Mouse (Mus musculus): Measurements from ENCODE around the gene Git2. TPM values are rescaled to one million over a fixed set of nuclear protein-coding genes. Genes with fewer than 3 reads are reported as not detected.
A peak's percentile ranks its signal among the peaks of the same experiment; 100 is the strongest.

Git2 gene
- polyA plus RNA-seq, 1 experiment from 2014 or later = 46.1 TPM

GRCm38 (mm10) chr5:114718483-114718882 lies 56.8 kb downstream of the Git2 start:
- DNase-seq (ENCODE audit: low spot score) (no peak), ATAC-seq (replicated peaks; ENCODE audit: low FRiP score) (no peak)
- Histone ChIP-seq H3K27me3 (replicated peaks; ENCODE audit: control insufficient read depth, insufficient read depth, low read length) (no peaks in the 10 kb centered on the region), H3K9ac (ENCODE audit: low read depth, low read length) (no peak overlapping the region), H3K4me1 (replicated peaks; ENCODE audit: control insufficient read depth, insufficient read depth, low read length) (no peaks in the 10 kb centered on the region), H3K4me2 (no peak overlapping the region), H3K4me3 (ENCODE audit: low read depth, low read length) (no peak overlapping the region), H3K9me3 (ENCODE audit: control insufficient read depth, low read length) (no peaks in the 10 kb centered on the region), H3K36me3 (ENCODE audit: control insufficient read depth, insufficient read depth, low read length) (peaks cover 33% of the 10 kb centered on the region), H3K27ac (ENCODE audit: low read depth, low read length) (no peak overlapping the region)
- 91% methylated on average over 13 of the region's 13 CpGs for WGBS

- no peaks in the 10 kb centered on the region for H3K27me3 ChIP-seq (replicated peaks; ENCODE audit: control insufficient read depth, insufficient read depth, low read length)
- no peak overlapping the region for H3K9ac ChIP-seq (ENCODE audit: low read depth, low read length)
- no peak overlapping the region for H3K27ac ChIP-seq (ENCODE audit: low read depth, low read length)
- WGBS = 91% methylated on average over 8 of the region's 8 CpGs
- ATAC-seq (replicated peaks; ENCODE audit: low FRiP score) (no peak), DNase-seq (ENCODE audit: low spot score) (no peak)
- no peaks in the 10 kb centered on the region for H3K9me3 ChIP-seq (ENCODE audit: control insufficient read depth, low read length)
- H3K36me3 ChIP-seq (ENCODE audit: control insufficient read depth, insufficient read depth, low read length) = peaks cover 35% of the 10 kb centered on the region
- H3K4me3 ChIP-seq (ENCODE audit: low read depth, low read length) = no peak overlapping the region
- no peak overlapping the region for H3K4me2 ChIP-seq
- H3K4me1 ChIP-seq (replicated peaks; ENCODE audit: control insufficient read depth, insufficient read depth, low read length) = no peaks in the 10 kb centered on the region
Observed at GRCm38 (mm10) chr5:114717937-114718336, 57.4 kb downstream of the Git2 start.

GRCm38 (mm10) chr5:114717292-114717691 lies 58.0 kb downstream of the Git2 start:
- 89% methylated on average over 12 of the region's 12 CpGs for WGBS
- DNase-seq (ENCODE audit: low spot score) (no peak), ATAC-seq (replicated peaks; ENCODE audit: low FRiP score) (no peak)
- Histone ChIP-seq H3K4me2 (no peak overlapping the region), H3K27me3 (replicated peaks; ENCODE audit: control insufficient read depth, insufficient read depth, low read length) (no peaks in the 10 kb centered on the region), H3K9ac (ENCODE audit: low read depth, low read length) (no peak overlapping the region), H3K36me3 (ENCODE audit: control insufficient read depth, insufficient read depth, low read length) (peaks cover 35% of the 10 kb centered on the region), H3K9me3 (ENCODE audit: control insufficient read depth, low read length) (no peaks in the 10 kb centered on the region), H3K27ac (ENCODE audit: low read depth, low read length) (no peak overlapping the region), H3K4me3 (ENCODE audit: low read depth, low read length) (no peak overlapping the region), H3K4me1 (replicated peaks; ENCODE audit: control insufficient read depth, insufficient read depth, low read length) (no peaks in the 10 kb centered on the region)

GRCm38 (mm10) chr5:114714551-114714950 lies 60.8 kb downstream of the Git2 start:
- no peak for ATAC-seq (replicated peaks; ENCODE audit: low FRiP score)

GRCm38 (mm10) chr5:114709357-114709756 lies 66.0 kb downstream of the Git2 start:
- no peak overlapping the region for H3K27ac ChIP-seq (ENCODE audit: low read depth, low read length)
- H3K4me3 ChIP-seq (ENCODE audit: low read depth, low read length) = peak overlapping the region; percentile 0; the same call in 1 of the 2 replicates
- H3K4me1 ChIP-seq (replicated peaks; ENCODE audit: control insufficient read depth, insufficient read depth, low read length) = peaks cover 6% of the 10 kb centered on the region
- H3K36me3 ChIP-seq (ENCODE audit: control insufficient read depth, insufficient read depth, low read length) = peaks cover 14% of the 10 kb centered on the region
- H3K9me3 ChIP-seq (ENCODE audit: control insufficient read depth, low read length) = no peaks in the 10 kb centered on the region
- 60% methylated on average over 21 of the region's 21 CpGs for WGBS
- peak overlapping the region; percentile 35 for H3K4me2 ChIP-seq
- no peak overlapping the region for H3K9ac ChIP-seq (ENCODE audit: low read depth, low read length)
- ATAC-seq (replicated peaks; ENCODE audit: low FRiP score) (no peak), DNase-seq (ENCODE audit: low spot score) (no peak)
- H3K27me3 ChIP-seq (replicated peaks; ENCODE audit: control insufficient read depth, insufficient read depth, low read length) = no peaks in the 10 kb centered on the region

More at GRCm38 (mm10) chr5:114714551-114714950, 60.8 kb downstream of the Git2 start:
- Histone ChIP-seq H3K4me1 (replicated peaks; ENCODE audit: control insufficient read depth, insufficient read depth, low read length) (no peaks in the 10 kb centered on the region), H3K36me3 (ENCODE audit: control insufficient read depth, insufficient read depth, low read length) (peaks cover 30% of the 10 kb centered on the region), H3K27ac (ENCODE audit: low read depth, low read length) (no peak overlapping the region), H3K4me2 (no peak overlapping the region), H3K9me3 (ENCODE audit: control insufficient read depth, low read length) (no peaks in the 10 kb centered on the region), H3K4me3 (ENCODE audit: low read depth, low read length) (no peak overlapping the region), H3K9ac (ENCODE audit: low read depth, low read length) (no peak overlapping the region), H3K27me3 (replicated peaks; ENCODE audit: control insufficient read depth, insufficient read depth, low read length) (no peaks in the 10 kb centered on the region)
- 96% methylated on average over 18 of the region's 18 CpGs for WGBS
- no peak for DNase-seq (ENCODE audit: low spot score)

GRCm38 (mm10) chr5:114708491-114708890 lies 66.8 kb downstream of the Git2 start:
- Histone ChIP-seq H3K4me1 (replicated peaks; ENCODE audit: control insufficient read depth, insufficient read depth, low read length) (peaks cover 6% of the 10 kb centered on the region), H3K9ac (ENCODE audit: low read depth, low read length) (peak overlapping the region; percentile 65), H3K36me3 (ENCODE audit: control insufficient read depth, insufficient read depth, low read length) (peaks cover 6% of the 10 kb centered on the region), H3K27ac (ENCODE audit: low read depth, low read length) (no peak overlapping the region), H3K4me2 (peak overlapping the region; percentile 69), H3K4me3 (ENCODE audit: low read depth, low read length) (peak overlapping the region; percentile 70), H3K27me3 (replicated peaks; ENCODE audit: control insufficient read depth, insufficient read depth, low read length) (no peaks in the 10 kb centered on the region), H3K9me3 (ENCODE audit: control insufficient read depth, low read length) (no peaks in the 10 kb centered on the region)
- 43% methylated on average over 15 of the region's 15 CpGs for WGBS
- ATAC-seq (replicated peaks; ENCODE audit: low FRiP score) (no peak), DNase-seq (ENCODE audit: low spot score) (no peak)

GRCm38 (mm10) chr5:114707265-114708068 lies 67.8 kb downstream of the Git2 start, which contains the start of gene Tchp:
Gene Tchp (plus strand): TSS chr5:114707760.
- Histone ChIP-seq H3K27ac (ENCODE audit: low read depth, low read length) (0 out of 2 replicates have a peak within 1 kb of the TSS, but pooled peaks have one; percentile 32), H3K4me2 (peak within 1 kb of the TSS; percentile 69), H3K4me3 (ENCODE audit: low read depth, low read length) (peak within 1 kb of the TSS; percentile 70), H3K36me3 (ENCODE audit: control insufficient read depth, insufficient read depth, low read length) (peaks cover 4% of the 10 kb centered on the region; the same call in 1 of the 2 replicates), H3K9me3 (ENCODE audit: control insufficient read depth, low read length) (no peaks in the 10 kb centered on the region), H3K27me3 (replicated peaks; ENCODE audit: control insufficient read depth, insufficient read depth, low read length) (no peaks in the 10 kb centered on the region), H3K4me1 (replicated peaks; ENCODE audit: control insufficient read depth, insufficient read depth, low read length) (peaks cover 14% of the 10 kb centered on the region), H3K9ac (ENCODE audit: low read depth, low read length) (peak within 1 kb of the TSS; percentile 65)
- 5% methylated on average over 49 of the region's 49 CpGs for WGBS
- DNase-seq (ENCODE audit: low spot score) = peak; percentile 95
- ATAC-seq (replicated peaks; ENCODE audit: low FRiP score) = peak; percentile 79

- WGBS = 51% methylated on average over 14 of the region's 14 CpGs
- no peaks in the 10 kb centered on the region for H3K36me3 ChIP-seq (ENCODE audit: control insufficient read depth, insufficient read depth, low read length)
- 0 out of 2 replicates have a peak overlapping the region, but pooled peaks have one; percentile 46 for H3K27ac ChIP-seq (ENCODE audit: low read depth, low read length)
- no peaks in the 10 kb centered on the region for H3K27me3 ChIP-seq (replicated peaks; ENCODE audit: control insufficient read depth, insufficient read depth, low read length)
- H3K4me3 ChIP-seq (ENCODE audit: low read depth, low read length) = no peak overlapping the region
- DNase-seq (ENCODE audit: low spot score) (peak; percentile 59), ATAC-seq (replicated peaks; ENCODE audit: low FRiP score) (peak; percentile 76)
- H3K4me1 ChIP-seq (replicated peaks; ENCODE audit: control insufficient read depth, insufficient read depth, low read length) = peaks cover 14% of the 10 kb centered on the region
- H3K4me2 ChIP-seq = peak overlapping the region; percentile 23; the same call in 1 of the 2 replicates
- H3K9ac ChIP-seq (ENCODE audit: low read depth, low read length) = no peak overlapping the region
- H3K9me3 ChIP-seq (ENCODE audit: control insufficient read depth, low read length) = no peaks in the 10 kb centered on the region
Observed at GRCm38 (mm10) chr5:114702403-114703392, 72.6 kb downstream of the Git2 start.
